Mouse (Mus musculus): ENCODE data around the gene Otog. TPM values are rescaled to one million over a fixed set of nuclear protein-coding genes. Genes with fewer than 3 reads are reported as not detected.

Gene Otog
- 0.71 and 0.77 TPM in 2 replicates for polyA plus RNA-seq (2012; rRNA removed)

DNA sequence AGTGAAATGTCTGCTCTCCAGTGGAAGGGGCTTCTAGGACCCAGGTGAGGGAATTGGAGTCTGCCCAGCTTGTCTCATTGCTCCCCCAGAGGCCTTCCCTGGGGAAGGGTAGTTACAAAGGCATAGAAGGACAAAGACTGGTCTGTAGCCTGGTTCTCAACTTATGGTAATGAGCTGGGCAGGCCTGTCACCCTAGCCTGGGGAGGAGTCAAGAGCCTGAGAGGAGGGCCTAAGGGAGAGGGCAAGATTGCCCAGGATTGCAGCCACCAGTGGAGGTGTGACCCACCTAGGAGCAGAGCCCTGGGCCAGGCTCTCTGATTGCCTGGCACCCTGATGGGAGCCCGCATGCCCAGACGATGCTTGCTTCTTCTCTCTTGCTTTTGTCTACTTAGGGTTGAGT, at the start of gene Otog:
Otog (plus strand) TSS at position 292 of the 400 bp plus-strand sequence.
- Histone ChIP-seq H3K4me3 (ENCODE audit: control insufficient read depth, low read depth, low read length) (no peak within 1 kb of the TSS), H3K4me1 (ENCODE audit: control insufficient read depth, insufficient read depth, low read length) (no peaks in the 10 kb centered on the region)

DNA sequence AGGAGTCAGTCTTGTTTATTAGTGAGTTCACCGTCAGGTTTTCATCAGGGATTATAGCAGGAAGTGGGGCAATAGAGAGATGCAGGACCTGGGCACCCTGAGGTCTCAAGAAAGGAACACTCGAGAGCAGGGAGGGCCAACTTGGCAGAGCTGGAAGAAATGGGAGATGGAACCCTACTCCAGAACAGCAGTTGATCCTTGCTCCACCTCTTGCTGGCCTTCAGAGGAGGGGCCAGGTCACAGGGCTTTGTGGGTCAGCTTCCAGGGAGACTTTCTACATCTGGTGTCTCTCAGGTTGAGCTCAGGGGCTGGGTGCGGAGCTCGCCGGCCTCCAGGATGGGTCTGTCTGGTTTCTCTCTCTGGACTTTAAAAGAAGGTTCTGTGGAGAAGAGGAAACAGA, 45.4 kb upstream of the Otog start:
- Histone ChIP-seq H3K4me3 (ENCODE audit: control insufficient read depth, low read depth, low read length) (no peak overlapping the region), H3K27me3 (ENCODE audit: control insufficient read depth, insufficient read depth, low read length) (no peaks in the 10 kb centered on the region), H3K36me3 (ENCODE audit: control insufficient read depth, insufficient read depth, low read length) (no peaks in the 10 kb centered on the region), H3K27ac (ENCODE audit: control insufficient read depth, insufficient read depth, low read depth, low read length) (no peak overlapping the region), H3K4me1 (ENCODE audit: control insufficient read depth, insufficient read depth, low read length) (peaks cover 4% of the 10 kb centered on the region)
- TF ChIP-seq CTCF (IDR thresholded peaks at IDR 0.05; ENCODE audit: control insufficient read depth, insufficient read depth, insufficient replicate concordance, low read depth, low read length) (no peak), POLR2A (IDR thresholded peaks at IDR 0.05; ENCODE audit: control insufficient read depth, low read depth, low read length) (no peak)

More for the DNA sequence above, at the start of gene Otog:
- TF ChIP-seq POLR2A (IDR thresholded peaks at IDR 0.05; ENCODE audit: control insufficient read depth, low read depth, low read length): no peak
- no peak for TF ChIP-seq CTCF (IDR thresholded peaks at IDR 0.05; ENCODE audit: control insufficient read depth, insufficient read depth, insufficient replicate concordance, low read depth, low read length)
- H3K27ac ChIP-seq (ENCODE audit: control insufficient read depth, insufficient read depth, low read depth, low read length): no peak within 1 kb of the TSS
- no peaks in the 10 kb centered on the region for H3K27me3 ChIP-seq (ENCODE audit: control insufficient read depth, insufficient read depth, low read length)
- H3K36me3 ChIP-seq (ENCODE audit: control insufficient read depth, insufficient read depth, low read length): no peaks in the 10 kb centered on the region

DNA sequence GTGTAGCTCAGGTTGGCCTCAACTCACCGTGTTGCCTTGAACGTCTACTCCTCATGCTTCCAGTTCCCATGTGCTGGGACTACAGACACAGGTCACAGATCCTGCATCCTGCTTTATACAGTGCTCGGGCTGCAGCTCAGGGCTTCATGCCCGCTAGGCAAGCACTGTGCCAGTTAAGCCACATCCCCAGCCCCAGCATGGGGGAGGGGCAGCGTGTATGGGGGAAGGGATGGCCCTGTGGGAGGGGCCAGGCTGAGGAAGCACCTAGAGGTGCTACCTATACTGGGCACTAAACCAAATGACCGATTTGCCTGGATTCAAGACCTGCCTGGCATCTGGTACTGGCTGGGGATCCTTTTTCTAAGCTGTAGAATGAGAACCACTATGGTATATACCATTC, 40.8 kb upstream of the Otog start:
- peaks cover 9% of the 10 kb centered on the region for H3K4me1 ChIP-seq (ENCODE audit: control insufficient read depth, insufficient read depth, low read length)
- H3K4me3 ChIP-seq (ENCODE audit: control insufficient read depth, low read depth, low read length): no peak overlapping the region; the same call in 1 of the 2 replicates
- no peaks in the 10 kb centered on the region for H3K36me3 ChIP-seq (ENCODE audit: control insufficient read depth, insufficient read depth, low read length)
- H3K27ac ChIP-seq (ENCODE audit: control insufficient read depth, insufficient read depth, low read depth, low read length): no peak overlapping the region
- no peaks in the 10 kb centered on the region for H3K27me3 ChIP-seq (ENCODE audit: control insufficient read depth, insufficient read depth, low read length)
- no peak for TF ChIP-seq POLR2A (IDR thresholded peaks at IDR 0.05; ENCODE audit: control insufficient read depth, low read depth, low read length)
- no peak for TF ChIP-seq CTCF (IDR thresholded peaks at IDR 0.05; ENCODE audit: control insufficient read depth, insufficient read depth, insufficient replicate concordance, low read depth, low read length)

DNA sequence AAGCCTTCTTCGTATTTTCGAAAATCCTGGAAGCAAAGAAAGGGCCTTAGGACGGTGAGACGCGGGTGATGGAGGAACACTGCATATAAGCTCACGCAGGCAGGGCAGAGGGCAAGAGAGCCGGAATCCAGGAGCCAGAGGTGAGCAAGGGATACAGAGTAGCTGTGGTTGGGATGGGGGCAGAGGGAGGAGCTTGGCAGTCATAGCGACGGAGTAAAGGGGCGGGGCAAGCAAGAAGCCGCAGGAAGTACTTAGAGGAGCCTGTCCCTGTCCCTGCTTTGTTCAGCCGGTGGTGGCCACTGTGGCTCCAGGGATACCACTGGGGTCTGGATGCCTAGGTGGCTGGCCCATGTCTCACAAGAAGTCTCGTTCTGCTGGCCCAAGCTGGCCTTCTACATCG, 39.1 kb upstream of the Otog start:
- Histone ChIP-seq H3K4me3 (ENCODE audit: control insufficient read depth, low read depth, low read length) (no peak overlapping the region), H3K36me3 (ENCODE audit: control insufficient read depth, insufficient read depth, low read length) (no peaks in the 10 kb centered on the region), H3K27ac (ENCODE audit: control insufficient read depth, insufficient read depth, low read depth, low read length) (no peak overlapping the region), H3K4me1 (ENCODE audit: control insufficient read depth, insufficient read depth, low read length) (peaks cover 9% of the 10 kb centered on the region), H3K27me3 (ENCODE audit: control insufficient read depth, insufficient read depth, low read length) (no peaks in the 10 kb centered on the region)
- TF ChIP-seq POLR2A (IDR thresholded peaks at IDR 0.05; ENCODE audit: control insufficient read depth, low read depth, low read length): no peak
- TF ChIP-seq CTCF (IDR thresholded peaks at IDR 0.05; ENCODE audit: control insufficient read depth, insufficient read depth, insufficient replicate concordance, low read depth, low read length): no peak

DNA sequence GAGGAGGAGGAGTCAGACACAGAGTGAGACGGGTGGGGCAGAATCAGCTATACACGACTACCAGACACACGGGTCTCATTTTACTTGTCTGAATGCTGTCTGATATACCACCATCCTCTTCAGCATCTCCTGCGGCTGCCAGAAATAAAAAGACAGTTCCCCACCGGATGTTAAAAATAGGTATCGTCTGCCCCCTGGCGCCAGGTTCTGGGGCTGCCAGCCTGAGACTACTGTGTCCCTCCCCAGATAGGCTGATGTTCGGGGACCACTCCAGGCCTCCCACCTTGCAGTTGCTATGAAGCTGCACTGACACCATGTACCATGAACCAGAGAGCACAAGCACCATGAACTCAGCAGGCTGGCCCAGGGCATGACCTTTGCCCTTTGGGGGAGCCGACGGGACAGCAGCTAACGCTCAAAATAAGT, 36.7 kb upstream of the Otog start:
- Histone ChIP-seq H3K27ac (ENCODE audit: control insufficient read depth, insufficient read depth, low read depth, low read length) (no peak overlapping the region), H3K27me3 (ENCODE audit: control insufficient read depth, insufficient read depth, low read length) (no peaks in the 10 kb centered on the region), H3K36me3 (ENCODE audit: control insufficient read depth, insufficient read depth, low read length) (no peaks in the 10 kb centered on the region), H3K4me1 (ENCODE audit: control insufficient read depth, insufficient read depth, low read length) (peaks cover 9% of the 10 kb centered on the region), H3K4me3 (ENCODE audit: control insufficient read depth, low read depth, low read length) (no peak overlapping the region)
- no peak for TF ChIP-seq CTCF (IDR thresholded peaks at IDR 0.05; ENCODE audit: control insufficient read depth, insufficient read depth, insufficient replicate concordance, low read depth, low read length)
- TF ChIP-seq POLR2A (IDR thresholded peaks at IDR 0.05; ENCODE audit: control insufficient read depth, low read depth, low read length): no peak

DNA sequence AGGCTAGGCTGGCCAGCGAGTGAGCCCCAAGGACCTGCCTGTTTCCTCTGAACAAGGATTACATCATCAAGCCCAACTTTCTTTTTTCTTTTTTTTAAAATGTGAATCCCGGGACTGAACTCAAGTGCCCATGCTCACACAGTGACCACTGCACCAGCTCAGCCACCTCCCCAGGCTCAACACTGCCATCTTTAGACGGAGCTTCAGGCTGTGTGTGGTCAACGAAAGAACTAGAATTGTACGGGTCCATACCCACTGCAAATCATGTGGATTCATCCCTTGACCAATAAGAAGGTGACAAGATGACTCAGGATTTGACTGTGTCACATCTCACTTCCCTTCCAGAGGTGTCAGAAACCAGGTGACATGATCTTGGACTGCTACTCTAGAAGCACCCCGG, 36.0 kb upstream of the Otog start:
- no peak overlapping the region for H3K27ac ChIP-seq (ENCODE audit: control insufficient read depth, insufficient read depth, low read depth, low read length)
- H3K4me3 ChIP-seq (ENCODE audit: control insufficient read depth, low read depth, low read length): no peak overlapping the region
- H3K27me3 ChIP-seq (ENCODE audit: control insufficient read depth, insufficient read depth, low read length): no peaks in the 10 kb centered on the region
- TF ChIP-seq CTCF (IDR thresholded peaks at IDR 0.05; ENCODE audit: control insufficient read depth, insufficient read depth, insufficient replicate concordance, low read depth, low read length) (no peak), POLR2A (IDR thresholded peaks at IDR 0.05; ENCODE audit: control insufficient read depth, low read depth, low read length) (no peak)
- H3K36me3 ChIP-seq (ENCODE audit: control insufficient read depth, insufficient read depth, low read length): no peaks in the 10 kb centered on the region
- H3K4me1 ChIP-seq (ENCODE audit: control insufficient read depth, insufficient read depth, low read length): peaks cover 9% of the 10 kb centered on the region

DNA sequence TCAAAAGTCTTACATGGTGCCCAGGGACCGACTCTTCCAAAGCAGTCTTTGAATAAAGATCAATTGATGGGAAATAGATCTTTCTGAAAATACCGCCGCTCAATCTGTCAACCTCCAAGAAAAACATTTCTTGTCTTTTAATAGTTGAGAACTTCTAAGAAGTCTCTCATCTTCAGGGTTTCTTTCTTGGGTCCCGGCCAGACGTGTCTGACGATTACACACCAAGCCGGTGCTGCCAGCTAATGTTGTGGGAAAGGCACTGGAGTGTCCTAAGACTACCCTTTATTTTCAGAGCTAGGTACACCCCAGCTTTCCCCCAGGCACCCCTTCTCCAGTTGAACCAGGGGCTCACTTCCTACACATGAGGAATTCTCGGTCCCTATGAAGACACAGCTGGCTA, 32.7 kb upstream of the Otog start:
- no peaks in the 10 kb centered on the region for H3K27me3 ChIP-seq (ENCODE audit: control insufficient read depth, insufficient read depth, low read length)
- no peaks in the 10 kb centered on the region for H3K4me1 ChIP-seq (ENCODE audit: control insufficient read depth, insufficient read depth, low read length)
- TF ChIP-seq CTCF (IDR thresholded peaks at IDR 0.05; ENCODE audit: control insufficient read depth, insufficient read depth, insufficient replicate concordance, low read depth, low read length) (no peak), POLR2A (IDR thresholded peaks at IDR 0.05; ENCODE audit: control insufficient read depth, low read depth, low read length) (no peak)
- no peak overlapping the region for H3K27ac ChIP-seq (ENCODE audit: control insufficient read depth, insufficient read depth, low read depth, low read length)
- no peaks in the 10 kb centered on the region for H3K36me3 ChIP-seq (ENCODE audit: control insufficient read depth, insufficient read depth, low read length)
- no peak overlapping the region for H3K4me3 ChIP-seq (ENCODE audit: control insufficient read depth, low read depth, low read length)

DNA sequence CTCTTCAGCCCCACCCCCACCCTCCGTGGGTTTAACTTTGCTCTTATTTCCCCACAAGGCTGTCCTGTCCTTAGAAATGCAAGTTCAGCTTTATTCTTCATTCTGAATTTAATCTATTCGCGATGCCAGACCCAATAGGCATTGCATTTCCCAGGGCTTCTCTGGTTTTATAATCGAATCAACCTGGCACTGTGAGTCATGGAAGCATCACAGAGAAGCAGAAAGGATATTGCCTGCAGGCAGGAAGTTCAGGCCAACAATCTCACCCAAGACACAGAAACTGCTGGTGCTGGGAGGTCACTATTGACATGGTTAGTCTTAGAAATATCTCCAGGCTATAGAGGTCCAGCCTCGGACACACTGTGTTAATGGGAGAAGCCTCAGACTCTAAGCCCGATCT, 30.5 kb upstream of the Otog start:
- Histone ChIP-seq H3K27me3 (ENCODE audit: control insufficient read depth, insufficient read depth, low read length) (no peaks in the 10 kb centered on the region), H3K4me3 (ENCODE audit: control insufficient read depth, low read depth, low read length) (no peak overlapping the region), H3K4me1 (ENCODE audit: control insufficient read depth, insufficient read depth, low read length) (no peaks in the 10 kb centered on the region), H3K27ac (ENCODE audit: control insufficient read depth, insufficient read depth, low read depth, low read length) (no peak overlapping the region), H3K36me3 (ENCODE audit: control insufficient read depth, insufficient read depth, low read length) (no peaks in the 10 kb centered on the region)
- no peak for TF ChIP-seq POLR2A (IDR thresholded peaks at IDR 0.05; ENCODE audit: control insufficient read depth, low read depth, low read length)
- no peak for TF ChIP-seq CTCF (IDR thresholded peaks at IDR 0.05; ENCODE audit: control insufficient read depth, insufficient read depth, insufficient replicate concordance, low read depth, low read length)

All from testis, adult 2 months (tissue).